Mouse (Mus musculus) mature B cell (primary cell): ENCODE measurements around the gene Cluap1.
"Not testable (repeated sequence)": the region's sequence is repeated elsewhere in the genome, so short reads cannot be mapped to it uniquely, and the experiment has no call there.

ENCODE experiments used
- in situ Hi-C: fragments of 300-500 bp; cut with MboI; formaldehyde crosslinking; loops from 2 replicates; pipeline ENCODE4 v1.14.3; 2019

Cluap1 gene

GRCm38 (mm10) chr16:3934701-3935100 lies 26.1 kb downstream of the Cluap1 start:
- in situ Hi-C loops = no loop called here

DNA sequence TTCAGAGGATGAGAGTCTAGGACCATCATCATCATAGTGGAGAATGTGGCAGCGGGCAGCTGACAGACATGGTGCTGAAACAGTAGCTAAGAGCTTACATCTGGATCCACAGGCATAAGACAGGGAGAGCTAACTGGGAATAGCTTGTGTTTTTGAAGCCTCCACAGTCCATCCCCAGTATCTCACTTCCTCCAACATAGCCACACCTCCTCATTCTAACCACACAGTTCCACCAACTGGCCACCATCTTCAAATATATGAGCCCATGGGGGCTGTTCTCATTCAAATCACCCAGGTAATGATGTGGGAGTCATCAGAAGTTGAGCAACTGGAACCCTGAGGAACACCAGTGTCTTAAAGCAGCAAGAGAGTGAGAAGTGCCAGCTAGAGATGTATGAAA lies 42.5 kb downstream of the Cluap1 start:
- in situ Hi-C loops = no loop called here

DNA sequence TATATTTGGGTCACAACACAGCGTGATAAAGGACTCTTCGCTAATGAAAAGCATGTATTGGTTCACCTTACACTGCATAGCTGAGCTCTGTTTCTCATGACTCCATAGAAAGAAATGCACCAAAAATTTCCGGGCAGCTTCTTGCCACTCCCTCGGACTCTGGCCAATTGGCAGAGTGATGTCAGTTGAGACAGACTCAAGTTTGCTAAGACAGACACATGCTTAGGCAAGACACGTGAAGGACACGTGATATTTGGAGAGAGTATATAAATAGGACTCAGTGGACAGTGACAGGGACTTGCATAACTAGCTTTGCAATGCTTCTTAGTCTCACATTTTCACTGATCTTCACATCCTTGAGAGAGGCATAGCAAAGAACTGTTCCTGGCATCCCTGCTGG lies 47.8 kb downstream of the Cluap1 start:
- in situ Hi-C loops = no loop called here

DNA sequence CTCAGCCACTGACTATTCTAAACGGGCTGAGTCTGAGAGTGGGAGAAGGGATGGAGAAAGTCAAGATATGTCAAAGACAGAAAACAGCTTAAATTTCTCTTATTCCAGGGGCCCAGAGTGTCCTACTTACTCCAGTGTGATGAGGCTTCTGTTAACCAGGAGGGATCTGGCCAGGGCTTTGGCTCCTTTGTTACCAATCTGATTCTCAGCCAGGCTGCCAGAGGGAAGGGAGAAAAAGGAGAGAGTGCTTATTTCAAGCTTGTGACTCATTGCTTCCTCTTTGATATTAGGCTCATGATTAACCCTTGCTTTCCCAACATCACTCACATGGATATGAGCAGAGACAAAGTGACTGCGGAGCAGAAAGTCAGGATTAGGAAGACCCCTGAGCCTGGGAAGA lies 50.7 kb downstream of the Cluap1 start:
- in situ Hi-C loops = no loop called here

DNA sequence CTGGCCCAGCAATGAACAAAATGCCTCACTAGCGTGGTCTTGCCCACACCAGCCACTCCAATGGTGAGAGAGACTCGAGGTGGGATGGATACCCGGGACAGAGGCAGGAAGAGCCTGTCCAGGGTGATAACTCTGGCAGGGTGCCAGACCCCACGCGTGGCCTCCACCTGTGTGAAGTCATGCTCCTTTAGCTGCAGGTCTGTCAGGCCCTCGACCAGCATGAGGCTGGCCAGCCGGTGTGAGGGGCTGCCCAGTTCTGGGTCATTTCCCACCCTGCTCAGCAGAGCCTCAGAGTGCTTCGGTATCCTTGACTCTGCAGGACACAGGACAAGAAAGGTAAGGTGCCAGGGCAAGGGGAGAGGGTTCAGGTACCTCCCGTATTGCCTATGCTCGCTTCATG lies 56.4 kb downstream of the Cluap1 start:
- in situ Hi-C loops = no loop called here

- in situ Hi-C loops = no loop called here
Measured at GRCm38 (mm10) chr16:3965534-3965933, 56.9 kb downstream of the Cluap1 start.

DNA sequence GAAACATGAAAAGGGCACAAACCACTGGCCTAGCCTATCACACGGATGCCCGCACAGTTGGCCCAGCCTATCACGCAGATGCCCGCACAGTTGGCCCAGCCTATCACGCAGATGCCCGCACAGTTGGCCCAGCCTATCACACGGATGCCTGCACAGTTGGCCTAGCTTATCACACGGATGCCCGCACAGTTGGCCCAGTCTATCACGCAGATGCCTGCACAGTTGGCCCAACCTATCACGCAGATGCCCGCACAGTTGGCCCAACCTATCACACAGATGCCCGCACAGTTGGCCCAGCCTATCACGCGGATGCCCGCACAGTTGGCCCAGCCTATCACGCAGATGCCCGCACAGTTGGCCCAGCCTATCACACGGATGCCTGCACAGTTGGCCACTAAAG lies 65.9 kb downstream of the Cluap1 start:
- in situ Hi-C loops = not testable (repeated sequence)

- in situ Hi-C loops = no loop called here
Measured at GRCm38 (mm10) chr16:3975658-3976057, 67.1 kb downstream of the Cluap1 start.

DNA sequence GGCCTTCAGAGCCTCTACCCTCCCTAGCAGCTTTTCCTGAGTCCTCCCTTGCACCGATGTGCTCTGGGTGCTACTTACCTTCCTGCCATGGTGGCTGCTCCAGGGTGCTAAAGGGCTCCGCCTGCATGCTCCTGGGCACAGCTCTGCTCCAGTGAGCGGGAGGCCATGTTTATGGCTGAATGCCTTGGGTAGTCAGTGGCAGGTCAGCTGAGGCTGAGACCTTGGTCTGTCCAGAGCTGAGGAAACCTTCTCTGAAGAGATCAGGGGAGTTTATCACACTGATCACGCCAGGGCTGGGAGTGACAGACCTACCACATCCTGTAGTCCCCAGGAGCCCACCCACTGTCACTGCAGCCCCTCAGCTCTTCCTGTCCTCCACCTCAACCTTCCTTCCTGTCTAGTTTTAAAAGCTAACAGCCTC lies 67.7 kb downstream of the Cluap1 start, which contains the start of gene Nlrc3:
Gene Nlrc3, minus strand, starts transcription at position 382 of the 421 bp plus-strand sequence.
- in situ Hi-C loops = no loop called here

DNA sequence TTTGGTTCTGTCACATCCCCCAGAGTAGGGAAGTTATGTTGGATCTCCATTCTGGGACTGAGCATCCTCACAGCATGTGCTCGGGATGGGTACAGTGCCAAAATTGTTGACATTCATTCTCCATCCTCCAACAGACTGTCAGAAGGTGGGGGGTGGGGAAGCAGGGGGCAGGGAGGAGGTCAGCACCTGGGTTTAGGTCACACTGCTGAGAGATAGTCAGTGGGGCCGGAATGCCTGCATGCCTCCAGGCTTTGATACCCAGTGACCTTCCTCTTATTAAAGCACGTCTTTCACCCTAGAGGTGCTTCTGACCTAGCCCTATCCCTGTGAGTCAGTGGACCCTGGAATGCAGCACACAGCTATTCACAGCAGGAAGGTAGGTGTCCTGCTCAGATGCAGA lies 68.1 kb downstream of the Cluap1 start:
- in situ Hi-C loops = no loop called here

DNA sequence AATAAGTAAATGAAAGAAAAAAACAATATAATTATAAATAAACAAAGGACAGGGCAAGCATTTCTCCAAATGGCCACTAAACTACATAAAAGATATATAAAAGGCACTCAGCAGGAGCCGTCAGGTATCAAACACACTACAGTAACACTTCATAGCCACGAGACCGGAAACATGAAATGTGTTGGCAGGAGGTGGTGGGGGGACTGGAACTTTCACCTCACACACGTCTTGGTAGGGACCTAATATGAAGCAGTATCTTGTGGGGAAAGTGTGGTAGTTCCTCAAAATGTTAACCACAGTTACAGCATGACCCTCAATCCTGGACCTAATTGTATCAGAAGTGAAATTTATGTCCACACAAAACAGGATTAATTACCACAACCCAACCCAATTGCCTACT lies 73.6 kb downstream of the Cluap1 start:
- in situ Hi-C loops = no loop called here

DNA sequence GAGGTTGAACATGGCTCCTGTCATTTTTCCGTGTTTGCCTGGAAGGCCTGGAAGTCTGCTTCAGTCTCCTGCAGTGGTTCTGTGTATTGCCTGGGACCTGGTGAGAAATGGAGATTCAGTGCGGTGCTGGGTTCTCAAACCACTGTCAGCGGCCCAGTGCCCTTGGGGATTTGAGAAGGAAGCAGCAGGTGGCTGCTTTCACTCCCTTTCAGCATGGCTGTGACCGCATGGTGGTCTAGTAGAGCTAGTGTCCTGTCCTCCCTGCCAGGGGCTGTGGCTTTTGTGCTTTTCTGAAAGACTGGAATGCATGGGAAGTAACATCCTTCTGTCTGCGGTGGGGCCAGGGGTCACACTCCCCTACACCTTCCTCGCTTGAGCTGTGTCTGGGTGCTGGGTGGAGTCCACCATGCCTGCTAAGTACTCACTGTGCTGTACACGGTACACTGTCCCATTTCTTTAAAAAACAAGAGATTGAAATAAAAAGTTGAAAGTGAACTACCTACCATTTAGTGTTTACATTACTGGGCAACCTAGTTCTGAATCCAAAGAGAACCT lies 74.6 kb downstream of the Cluap1 start:
- in situ Hi-C loops = no loop called here

GRCm38 (mm10) chr16:3988410-3988809 lies 79.8 kb downstream of the Cluap1 start:
- in situ Hi-C loops = no loop called here
